Mouse (Mus musculus) C2C12 (cell line): ENCODE data around the gene Slc8b1.

ENCODE experiments used
- CEBPB ChIP-seq: IDR thresholded peaks from one replicate; pipeline ENCODE4 v1.6.1; 2011; ENCODE audit warnings: low read depth, mild to moderate bottlenecking, control low read depth, moderate library complexity
- CTCF ChIP-seq: IDR thresholded peaks from one replicate; pipeline ENCODE4 v1.5.1; 2011; ENCODE audit not compliant: control insufficient read depth, insufficient read depth, insufficient read length
- FOSL1 ChIP-seq: IDR thresholded peaks from one replicate; pipeline ENCODE4 v1.8.0; 2011; ENCODE audit warnings: mild to moderate bottlenecking, low read length; ENCODE audit not compliant: poor library complexity, insufficient read depth, severe bottlenecking
- MAX ChIP-seq: IDR thresholded peaks from one replicate; pipeline ENCODE4 v1.6.1; 2011; ENCODE audit warnings: mild to moderate bottlenecking, control low read depth
- MYOD1 ChIP-seq: IDR thresholded peaks from one replicate; pipeline ENCODE4 v1.6.1; 2011; ENCODE audit warnings: low read depth; ENCODE audit not compliant: control insufficient read depth, insufficient read length
- USF1 ChIP-seq: IDR thresholded peaks from one replicate; pipeline ENCODE4 v1.6.1; 2011; ENCODE audit warnings: low read depth, mild to moderate bottlenecking, control low read depth, moderate library complexity

GRCm38 (mm10) chr5:120527296-120527964 is 16.5 kb downstream of the Slc8b1 start:
- TF ChIP-seq CTCF (no peak), USF1 (no peak), CEBPB (no peak), FOSL1 (no peak), MYOD1 (no peak), MAX (no peak)
